Mouse (Mus musculus) neural tube, embryonic 11.5 days (tissue): ENCODE results near the gene Trim5. TPM values are rescaled to one million over a fixed set of nuclear protein-coding genes. Genes with fewer than 3 reads are reported as not detected.
"Not testable (repeated sequence)": the region's sequence is repeated elsewhere in the genome, so short reads cannot be mapped to it uniquely, and the experiment has no call there.

Experiments
- ATAC-seq: fragments of 200-750 bp; cut with Nextera tagmentation; 2 replicates; pipeline ENCODE4 v1.8.0; 2017; ENCODE audit warnings: moderate number of reproducible peaks, mild to moderate bottlenecking, moderate TSS enrichment, moderate library complexity; ENCODE audit not compliant: insufficient read depth, low FRiP score, low TSS enrichment
- DNase-seq: peaks from one replicate; pipeline ENCODE4 v3.0.0-alpha.2; 2015; ENCODE audit warnings: low spot score
- H3K27ac ChIP-seq: fragments of 300-500 bp; sonication (generic); 2 replicates; pipeline ENCODE4 v1.5.1; 2014; ENCODE audit warnings: low read depth, mild to moderate bottlenecking, low read length
- H3K27me3 ChIP-seq: fragments of 300-500 bp; sonication (generic); 2 replicates; pipeline ENCODE4 v1.6.1; 2014; ENCODE audit warnings: mild to moderate bottlenecking, low read length, mixed read lengths; ENCODE audit not compliant: control insufficient read depth, insufficient read depth
- H3K36me3 ChIP-seq: fragments of 300-500 bp; sonication (generic); 2 replicates; pipeline ENCODE4 v1.6.1; 2014; ENCODE audit warnings: mild to moderate bottlenecking, low read length, moderate library complexity, mixed read lengths; ENCODE audit not compliant: control insufficient read depth, insufficient read depth
- H3K4me1 ChIP-seq: fragments of 300-500 bp; sonication (generic); 2 replicates; pipeline ENCODE4 v1.6.1; 2014; ENCODE audit warnings: low read length, mixed read lengths; ENCODE audit not compliant: control insufficient read depth, insufficient read depth
- H3K4me2 ChIP-seq: fragments of 300-500 bp; sonication (generic); 2 replicates; pipeline ENCODE4 v1.6.1; 2014; ENCODE audit warnings: low read depth, mild to moderate bottlenecking, moderate library complexity
- H3K4me3 ChIP-seq: fragments of 300-500 bp; sonication (generic); 2 replicates; pipeline ENCODE4 v1.5.1; 2014; ENCODE audit warnings: low read depth, low read length
- H3K9ac ChIP-seq: fragments of 300-500 bp; sonication (generic); 2 replicates; pipeline ENCODE4 v1.6.1; 2014; ENCODE audit warnings: mild to moderate bottlenecking, low read length
- H3K9me3 ChIP-seq: fragments of 300-500 bp; sonication (generic); 2 replicates; pipeline ENCODE4 v1.6.1; 2016; ENCODE audit warnings: low read length; ENCODE audit not compliant: control insufficient read depth
- WGBS: fragments of 180-500 bp; shearing (Covaris S2); extraction: QIAGEN DNeasy Blood & Tissue Kit; methylation state at CpG from one replicate; pipeline ENCODE4 v1.1.7; 2014; 5-methylcytosine and 5-hydroxymethylcytosine counted together
- polyA plus RNA-seq: library from polyadenylated mRNA; unstranded; fragments of >200 nt; fragmentation: Nextera tagmentation; extraction: Ambion mirVana; gene quantifications from 2 replicates; pipeline ENCODE4 v1.2.1, GENCODE M21; 2014

The Trim5 gene
- 0.07 TPM in 2 replicates for polyA plus RNA-seq

- H3K36me3 ChIP-seq, H3K4me3 ChIP-seq, H3K9ac ChIP-seq, ATAC-seq, H3K9me3 ChIP-seq, H3K4me2 ChIP-seq, DNase-seq, H3K27me3 ChIP-seq, H3K4me1 ChIP-seq, H3K27ac ChIP-seq: not testable (repeated sequence)
- WGBS = 44% methylated on average over 14 of the region's 14 CpGs
Observed at GRCm38 (mm10) chr7:104287576-104288443, at the start of gene Trim5. Gene Trim5, minus strand, starts transcription at chr7:104288094.

DNA sequence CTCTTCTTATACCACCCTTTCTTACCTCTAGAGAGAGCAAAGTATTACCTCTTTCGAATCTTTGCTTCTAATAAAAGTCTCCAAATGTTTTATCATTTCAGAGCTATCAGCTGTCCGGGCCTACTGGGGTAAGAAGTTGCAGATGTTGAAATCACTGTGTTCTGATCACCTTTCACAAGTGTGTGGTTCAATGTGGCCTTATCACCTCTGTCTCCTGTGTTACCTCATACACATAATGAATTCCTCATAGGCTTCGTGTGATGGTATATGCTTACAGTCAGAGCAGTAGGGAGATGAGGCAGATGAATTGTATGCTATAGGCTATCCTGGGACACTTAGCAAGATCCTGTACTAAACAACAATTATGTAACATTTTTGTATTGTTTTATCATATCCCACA, 47.7 kb upstream of the Trim5 start:
- DNase-seq, ATAC-seq: not testable (repeated sequence)
- 78% methylated on average over 3 of the region's 3 CpGs for WGBS

DNA sequence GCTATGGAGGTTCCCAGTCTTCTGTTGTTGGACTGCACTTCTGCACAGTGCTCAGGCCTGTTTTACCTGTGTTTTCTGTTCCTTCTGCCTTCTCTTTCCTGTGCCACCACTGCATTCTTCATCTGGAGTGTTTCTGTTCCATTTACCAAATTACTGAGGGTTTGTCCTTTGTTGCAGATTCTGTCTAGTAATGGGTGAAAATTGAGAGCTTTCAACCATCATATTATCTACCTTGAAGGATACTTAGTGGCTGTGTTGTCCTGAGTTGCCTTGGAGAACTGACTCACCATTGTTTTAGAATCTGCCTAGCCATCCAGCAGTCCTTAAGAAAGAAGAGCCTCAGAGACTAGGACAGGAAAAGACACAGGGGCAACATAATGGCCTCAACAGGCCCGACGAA, 41.3 kb upstream of the Trim5 start, which contains the start of gene Trim34b:
Trim34b (plus strand) TSS at position 301 of the 400 bp plus-strand sequence.
- H3K9me3 ChIP-seq, DNase-seq, H3K27me3 ChIP-seq, H3K9ac ChIP-seq, H3K4me2 ChIP-seq, H3K4me3 ChIP-seq, H3K36me3 ChIP-seq, ATAC-seq, H3K27ac ChIP-seq, H3K4me1 ChIP-seq: not testable (repeated sequence)
- WGBS = 100% methylated on average over 2 of the region's 2 CpGs

More for the DNA sequence above, 47.7 kb upstream of the Trim5 start:
- not testable (repeated sequence) for H3K4me3 ChIP-seq, H3K36me3 ChIP-seq, H3K27ac ChIP-seq, H3K4me1 ChIP-seq, H3K9ac ChIP-seq, H3K27me3 ChIP-seq, H3K4me2 ChIP-seq, H3K9me3 ChIP-seq

DNA sequence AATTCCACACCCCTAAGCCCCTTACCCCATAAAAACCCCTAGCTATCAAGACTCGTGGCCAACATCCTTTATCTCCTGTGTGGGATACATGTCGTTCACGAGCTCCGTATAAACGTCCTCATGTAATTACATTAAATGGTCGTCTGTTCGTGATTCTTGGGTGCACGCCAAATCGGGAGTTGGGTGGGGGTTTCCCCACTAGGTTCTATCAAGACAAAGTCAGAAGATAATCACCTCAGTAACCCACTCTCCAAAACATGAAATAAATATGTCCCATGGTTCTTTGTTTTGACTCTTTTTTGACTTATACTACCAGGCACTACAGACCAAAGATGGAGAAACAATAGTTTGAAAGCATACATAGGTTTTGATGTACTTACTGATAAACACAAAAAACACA, 34.1 kb upstream of the Trim5 start:
- no peak overlapping the region for H3K27ac ChIP-seq
- H3K27me3 ChIP-seq = no peaks in the 10 kb centered on the region
- ATAC-seq (no peak), DNase-seq (no peak)
- no peak overlapping the region for H3K9ac ChIP-seq
- no peaks in the 10 kb centered on the region for H3K9me3 ChIP-seq
- no peaks in the 10 kb centered on the region for H3K4me1 ChIP-seq
- H3K36me3 ChIP-seq = no peaks in the 10 kb centered on the region
- WGBS = 89% methylated on average over 9 of the region's 9 CpGs
- no peak overlapping the region for H3K4me2 ChIP-seq
- H3K4me3 ChIP-seq = no peak overlapping the region

DNA sequence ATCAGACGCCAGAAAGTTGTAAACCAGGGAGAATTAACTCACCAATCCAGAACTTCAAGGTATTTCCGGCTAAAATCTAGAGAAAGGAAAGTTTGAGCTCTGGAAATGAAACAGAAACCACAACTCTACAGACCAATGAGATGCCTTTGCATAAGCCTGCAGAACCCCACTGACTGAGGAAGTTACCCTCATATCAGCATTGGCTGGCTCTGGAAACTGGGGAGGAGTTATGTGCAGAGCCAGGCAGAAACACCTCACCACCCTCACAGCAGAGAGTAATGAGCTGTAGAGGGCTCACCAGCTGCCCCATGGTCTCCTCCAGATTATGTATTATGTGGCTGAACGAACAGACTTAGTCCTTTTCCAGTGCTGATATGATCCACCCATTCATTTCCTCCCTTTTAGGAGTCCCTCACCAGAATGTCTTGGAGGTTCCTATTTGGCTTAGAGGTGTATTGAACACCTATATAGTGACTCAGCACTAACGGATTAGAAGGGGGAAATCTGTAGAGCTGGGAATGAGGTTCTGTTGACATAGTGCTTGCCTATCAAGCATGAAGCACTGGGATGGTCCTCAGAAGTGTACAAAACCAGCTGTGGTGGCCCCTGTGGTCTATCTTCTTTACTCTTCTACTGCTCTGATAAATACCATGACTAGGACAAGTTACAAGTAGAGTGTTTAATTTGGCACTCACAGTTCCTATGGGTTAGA, 27.6 kb upstream of the Trim5 start, which contains the start of gene Trim12a:
Trim12a (minus strand) TSS at position 98 of the 712 bp plus-strand sequence.
- not testable (repeated sequence) for H3K27me3 ChIP-seq, H3K4me1 ChIP-seq, H3K36me3 ChIP-seq, H3K9me3 ChIP-seq, H3K27ac ChIP-seq, ATAC-seq, DNase-seq, H3K9ac ChIP-seq
- 40% methylated on average over 4 of the region's 4 CpGs for WGBS
- Histone ChIP-seq H3K4me2 (peak within 1 kb of the TSS; percentile 26), H3K4me3 (peak within 1 kb of the TSS; percentile 12; the same call in 1 of the 2 replicates)

GRCm38 (mm10) chr7:104314796-104315353, 27.0 kb upstream of the Trim5 start:
- WGBS = 22% methylated on average over 15 of the region's 15 CpGs
- H3K4me3 ChIP-seq = peak overlapping the region; percentile 12; the same call in 1 of the 2 replicates

DNA sequence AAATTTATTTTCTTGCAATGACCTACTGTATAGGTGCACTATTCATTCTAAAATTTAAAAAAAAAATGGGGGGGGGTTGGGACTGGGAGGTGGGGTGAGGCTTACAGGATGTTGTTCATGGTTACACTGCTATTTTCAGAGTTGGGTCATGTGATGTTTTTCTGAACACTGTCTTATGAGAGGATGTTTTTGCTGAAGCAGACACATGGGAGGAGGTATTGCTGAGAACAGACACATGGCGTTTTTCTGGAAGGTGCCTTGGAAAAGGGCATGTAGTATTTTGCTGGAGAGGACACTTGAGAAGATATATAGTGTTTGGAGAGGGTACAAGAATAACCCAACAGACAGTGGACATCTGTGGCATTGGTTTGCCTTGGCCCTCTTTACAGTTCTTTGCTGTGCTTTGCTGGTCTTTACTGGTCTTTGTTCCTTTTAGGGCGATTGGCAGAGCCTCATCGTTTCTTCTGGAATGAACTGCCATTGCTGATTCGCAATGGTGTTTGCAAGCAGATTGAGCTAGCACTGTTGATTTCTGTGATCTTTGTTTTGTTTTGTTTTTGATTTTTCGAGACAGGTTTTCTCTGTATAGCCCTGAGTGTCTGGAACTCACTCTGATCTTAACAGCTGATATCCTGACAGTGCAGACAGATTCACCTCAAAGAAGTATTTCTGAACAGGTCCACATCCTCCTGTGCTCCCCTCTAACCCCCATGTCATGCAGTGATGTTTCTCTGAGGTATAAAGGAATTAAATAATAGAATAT, 3.9 kb upstream of the Trim5 start:
- H3K4me1 ChIP-seq = no peaks in the 10 kb centered on the region
- H3K4me2 ChIP-seq = no peak overlapping the region
- no peaks in the 10 kb centered on the region for H3K36me3 ChIP-seq
- 79% methylated on average over 5 of the region's 5 CpGs for WGBS
- no peaks in the 10 kb centered on the region for H3K27me3 ChIP-seq
- H3K9ac ChIP-seq = no peak overlapping the region
- H3K9me3 ChIP-seq = no peaks in the 10 kb centered on the region
- no peak for DNase-seq
- H3K4me3 ChIP-seq = no peak overlapping the region
- no peak for ATAC-seq
- no peak overlapping the region for H3K27ac ChIP-seq

More at GRCm38 (mm10) chr7:104314796-104315353, 27.0 kb upstream of the Trim5 start:
- ATAC-seq (no peak), DNase-seq (peak; percentile 23)
- H3K4me2 ChIP-seq = peak overlapping the region; percentile 26
- no peaks in the 10 kb centered on the region for H3K4me1 ChIP-seq
- no peaks in the 10 kb centered on the region for H3K27me3 ChIP-seq
- no peaks in the 10 kb centered on the region for H3K9me3 ChIP-seq
- H3K27ac ChIP-seq = no peak overlapping the region
- no peak overlapping the region for H3K9ac ChIP-seq
- H3K36me3 ChIP-seq = no peaks in the 10 kb centered on the region

- Histone ChIP-seq H3K9ac (no peak overlapping the region), H3K4me3 (no peak overlapping the region), H3K4me1 (no peaks in the 10 kb centered on the region), H3K27ac (no peak overlapping the region), H3K9me3 (no peaks in the 10 kb centered on the region), H3K27me3 (no peaks in the 10 kb centered on the region), H3K36me3 (no peaks in the 10 kb centered on the region), H3K4me2 (no peak overlapping the region)
- no peak for DNase-seq
- 88% methylated on average over 1 of the region's 1 CpGs for WGBS
- ATAC-seq = no peak
Observed at GRCm38 (mm10) chr7:104290641-104291040, 2.7 kb upstream of the Trim5 start.
